35 mouse cellular contexts compared by ENCODE assay signal in genomic region chr6:120306859-120307594, GRCm38 (mm10). TPM values are rescaled to one million over a fixed set of nuclear protein-coding genes. Genes with fewer than 3 reads are reported as not detected.
A peak's percentile ranks its signal among the peaks of the same experiment; 100 is the strongest.
DNase-seq lines count a peak whose midpoint lies in the region; ATAC-seq lines count a peak whose summit lies in the region.
"Had no signal": no experiment of that assay in that cellular context is flagged by ENCODE, and none has a peak within 500 bp of the region (broad histone marks: within the 10 kb centered on the region; RNA-seq: fewer than 3 reads in every experiment).

No protein-coding gene starts in this region.

- H3K4me1 ChIP-seq in heart, embryonic 12.5 days (replicated peaks) = peaks cover 32% of the 10 kb centered on the region
- 0 out of 2 replicates have a peak, but pooled peaks cover 2% of the 10 kb centered on the region for H3K4me1 ChIP-seq in lung, embryonic 16.5 days (replicated peaks; ENCODE audit: control insufficient read depth, insufficient read depth, low read length)
- H3K4me1 ChIP-seq: forebrain, embryonic 13.5 days; liver, embryonic 12.5 days; neural tube, embryonic 12.5 days had no signal

- H3K4me2 ChIP-seq in heart, embryonic 12.5 days = no peak overlapping the region
- H3K4me2 ChIP-seq in lung, embryonic 16.5 days (ENCODE audit: low read depth, low read length) = no peak overlapping the region
- H3K4me2 ChIP-seq: forebrain, embryonic 13.5 days; liver, embryonic 12.5 days; midbrain, embryonic 11.5 days; neural tube, embryonic 12.5 days had no signal

- H3K9ac ChIP-seq in heart, embryonic 12.5 days = no peak overlapping the region
- H3K9ac ChIP-seq in lung, embryonic 16.5 days (ENCODE audit: low read length) = no peak overlapping the region
- H3K9ac ChIP-seq: forebrain, embryonic 13.5 days; liver, embryonic 12.5 days; liver, postnatal 0 days; neural tube, embryonic 12.5 days had no signal

- DNase-seq in heart, adult 18-20 months = peak; percentile 10 to 33
- DNase-seq in lung, postnatal 10 days = no peak
- DNase-seq in R1 (ENCODE audit: low read depth, low spot score) = peak; percentile 92
- DNase-seq in ovary, postnatal 14 days (ENCODE audit: low spot score) = no peak
- DNase-seq in urinary bladder, postnatal 14 days (ENCODE audit: low spot score) = no peak
- DNase-seq: adrenal gland, adult 2 months; adrenal gland, postnatal 36 days; cerebellum, adult 18-20 months; cerebellum, postnatal 10 days; gastrocnemius, postnatal 10 days; kidney, adult 2 months; layer of hippocampus, postnatal 36 days; left cerebral cortex, postnatal 4 days; liver, postnatal 0 days; right cerebral cortex, postnatal 14 days; thymus, postnatal 4 days had no signal

- H3K27me3 ChIP-seq in heart, embryonic 12.5 days (replicated peaks) = peaks cover 7% of the 10 kb centered on the region; the same call in 1 of the 2 replicates
- no peaks in the 10 kb centered on the region; the same call in 1 of the 2 replicates for H3K27me3 ChIP-seq in lung, embryonic 16.5 days (ENCODE audit: control insufficient read depth, insufficient read depth, low read depth, low read length)
- H3K27me3 ChIP-seq: forebrain, embryonic 13.5 days; neural tube, embryonic 12.5 days had no signal

- no peaks in the 10 kb centered on the region for H3K9me3 ChIP-seq in heart, embryonic 12.5 days (replicated peaks)
- no peaks in the 10 kb centered on the region for H3K9me3 ChIP-seq in lung, embryonic 16.5 days (ENCODE audit: control insufficient read depth, low read length)
- H3K9me3 ChIP-seq: forebrain, embryonic 13.5 days; hindbrain, embryonic 10.5 days; liver, embryonic 12.5 days; neural tube, embryonic 12.5 days had no signal

- no peak overlapping the region for H3K27ac ChIP-seq in heart, embryonic 12.5 days (ENCODE audit: poor library complexity, severe bottlenecking)
- H3K27ac ChIP-seq in lung, embryonic 16.5 days (ENCODE audit: low read length) = no peak overlapping the region
- H3K27ac ChIP-seq: forebrain, embryonic 13.5 days; hindbrain, embryonic 10.5 days; kidney, postnatal 0 days; liver, embryonic 12.5 days; neural tube, embryonic 12.5 days had no signal

- H3K4me3 ChIP-seq in heart, embryonic 12.5 days = no peak overlapping the region
- H3K4me3 ChIP-seq in lung, embryonic 16.5 days (ENCODE audit: low read length) = no peak overlapping the region
- H3K4me3 ChIP-seq: forebrain, embryonic 13.5 days; hindbrain, embryonic 10.5 days; liver, embryonic 12.5 days; myocyte; neural tube, embryonic 12.5 days had no signal

- no peak for ATAC-seq in heart, embryonic 12.5 days (ENCODE audit: insufficient number of reproducible peaks, low FRiP score)
- peak; percentile 20; the same call in 1 of the 2 replicates for ATAC-seq in lung, embryonic 16.5 days (ENCODE audit: low read depth)
- ATAC-seq: activated CD4-positive, CD25-positive, alpha-beta regulatory T cell, adult 4 months; CD4-positive, CD25-positive, alpha-beta regulatory T cell, adult 4 months; forebrain, embryonic 13.5 days; hindbrain, embryonic 16.5 days; liver, embryonic 12.5 days; liver, postnatal 0 days; midbrain, embryonic 16.5 days had no signal

- H3K36me3 ChIP-seq in heart, embryonic 12.5 days = no peaks in the 10 kb centered on the region
- no peaks in the 10 kb centered on the region for H3K36me3 ChIP-seq in lung, embryonic 16.5 days (ENCODE audit: control insufficient read depth, insufficient read depth, low read length)
- H3K36me3 ChIP-seq: hindbrain, embryonic 10.5 days; liver, embryonic 12.5 days; neural tube, embryonic 12.5 days had no signal

- 79% methylated on average over 3 of the region's 3 CpGs for WGBS in heart, embryonic 12.5 days
- WGBS in lung, embryonic 16.5 days = 53% methylated on average over 3 of the region's 3 CpGs

RNA-seq across cellular contexts. Expression of gene B4galnt3, which starts 12.7 kb away (rescaled TPM):
- total RNA-seq in heart, adult 18-20 months (2021) = under 1 TPM; 0.20 to 0.28 TPM
- 0.53 and 0.59 TPM in 2 replicates for polyA plus RNA-seq in heart, embryonic 12.5 days (2016; fragmentation: Nextera tagmentation; extraction: Ambion mirVana)
- 0.25 and 0.36 TPM in 2 replicates for polyA plus RNA-seq in lung, embryonic 16.5 days (2015; fragmentation: Nextera tagmentation; extraction: Ambion mirVana)
- total RNA-seq: common myeloid progenitor, adult 5-6 weeks had no signal
- polyA plus RNA-seq: CD4-positive, CD25-positive, alpha-beta regulatory T cell, adult 4 months; forebrain, embryonic 13.5 days had no signal

RNA-seq across cellular contexts. Expression of gene D330020A13Rik, which starts 12.9 kb away (rescaled TPM):
- not detected for total RNA-seq in heart, adult 18-20 months (2021)
- 0.18 and 0.27 TPM in 2 replicates for polyA plus RNA-seq in heart, embryonic 12.5 days (2016; fragmentation: Nextera tagmentation; extraction: Ambion mirVana)
- 0.33 TPM in 1 of 2 replicates, not detected in the other for polyA plus RNA-seq in lung, embryonic 16.5 days (2015; fragmentation: Nextera tagmentation; extraction: Ambion mirVana)
- total RNA-seq: common myeloid progenitor, adult 5-6 weeks; layer of hippocampus, postnatal 36 days; left cerebral cortex, postnatal 4 days; megakaryocyte progenitor cell, adult 5-6 weeks had no signal
- polyA plus RNA-seq: activated CD4-positive, CD25-positive, alpha-beta regulatory T cell, adult 4 months; CD4-positive, CD25-positive, alpha-beta regulatory T cell, adult 4 months; gonadal fat pad, adult 2 months; hindbrain, embryonic 10.5 days; intestine, embryonic 14.5 days; large intestine, adult 2 months; liver, embryonic 12.5 days; liver, postnatal 0 days; midbrain, embryonic 11.5 days; midbrain, embryonic 16.5 days; stomach, embryonic 14.5 days had no signal

RNA-seq across cellular contexts. Expression of gene Kdm5a, which starts 56.9 kb away (rescaled TPM):
- 10 to 100 TPM; 28.7 to 29.9 TPM for total RNA-seq in heart, adult 18-20 months (2021)
- polyA plus RNA-seq in heart, embryonic 12.5 days (2016; fragmentation: Nextera tagmentation; extraction: Ambion mirVana) = 37.7 and 41.7 TPM in 2 replicates
- polyA plus RNA-seq in lung, embryonic 16.5 days (2015; fragmentation: Nextera tagmentation; extraction: Ambion mirVana) = 46.2 and 46.5 TPM in 2 replicates

RNA-seq across cellular contexts. Expression of gene Ccdc77, which starts 57.1 kb away (rescaled TPM):
- total RNA-seq in heart, adult 18-20 months (2021) = 1 to 10 TPM; 3.9 to 5.0 TPM
- 20.8 and 22.7 TPM in 2 replicates for polyA plus RNA-seq in heart, embryonic 12.5 days (2016; fragmentation: Nextera tagmentation; extraction: Ambion mirVana)
- 25.6 and 26.7 TPM in 2 replicates for polyA plus RNA-seq in lung, embryonic 16.5 days (2015; fragmentation: Nextera tagmentation; extraction: Ambion mirVana)

Comparison
In these comparisons a context has a peak if more than half of its experiments do, and no peak if none do; other contexts are left out.
1. DNase-seq: peak in heart, adult 18-20 months (2 of 2) and R1 (single experiment); none in lung, postnatal 10 days (single experiment), ovary, postnatal 14 days (single experiment) and urinary bladder, postnatal 14 days (single experiment).